Mouse (Mus musculus): ENCODE data around the gene Necab2. TPM values are rescaled to one million over a fixed set of nuclear protein-coding genes. Genes with fewer than 3 reads are reported as not detected.

The Necab2 gene
- polyA plus RNA-seq (2016; fragmentation: Nextera tagmentation; extraction: Ambion mirVana) = 14.6 and 15.4 TPM in 2 replicates

- peak within 1 kb of the TSS; percentile 86 for H3K4me2 ChIP-seq
- H3K4me1 ChIP-seq = peaks cover 30% of the 10 kb centered on the region
- ATAC-seq (ENCODE audit: low FRiP score) = peak; percentile 78
- no peaks in the 10 kb centered on the region for H3K36me3 ChIP-seq (replicated peaks)
- peaks cover 61% of the 10 kb centered on the region for H3K27me3 ChIP-seq
- no peaks in the 10 kb centered on the region for H3K9me3 ChIP-seq
- WGBS = 2% methylated on average over 44 of the region's 52 CpGs
- H3K27ac ChIP-seq = no peak within 1 kb of the TSS
- peak within 1 kb of the TSS; percentile 75 for H3K4me3 ChIP-seq (replicated peaks)
- peak within 1 kb of the TSS; percentile 79 for H3K9ac ChIP-seq
Measured at GRCm38 (mm10) chr8:119446211-119446989, at the start of gene Necab2. Gene Necab2 (plus strand): TSS chr8:119446719.

- 87% methylated on average over 9 of the region's 9 CpGs for WGBS
- peaks cover 6% of the 10 kb centered on the region; the same call in 1 of the 2 replicates for H3K36me3 ChIP-seq (replicated peaks)
- no peaks in the 10 kb centered on the region for H3K27me3 ChIP-seq
- peaks cover 15% of the 10 kb centered on the region for H3K4me1 ChIP-seq
- no peak overlapping the region for H3K9ac ChIP-seq
- no peak overlapping the region for H3K4me3 ChIP-seq (replicated peaks)
- no peaks in the 10 kb centered on the region for H3K9me3 ChIP-seq
- H3K4me2 ChIP-seq = no peak overlapping the region
- ATAC-seq (ENCODE audit: low FRiP score) = no peak
- no peak overlapping the region for H3K27ac ChIP-seq
Measured at GRCm38 (mm10) chr8:119398558-119398957, 48.0 kb upstream of the Necab2 start.

- H3K27ac ChIP-seq = no peak overlapping the region
- peaks cover 8% of the 10 kb centered on the region; the same call in 1 of the 2 replicates for H3K36me3 ChIP-seq (replicated peaks)
- no peaks in the 10 kb centered on the region for H3K27me3 ChIP-seq
- 84% methylated on average over 6 of the region's 6 CpGs for WGBS
- no peak overlapping the region for H3K4me3 ChIP-seq (replicated peaks)
- H3K9me3 ChIP-seq = no peaks in the 10 kb centered on the region
- no peak overlapping the region for H3K4me2 ChIP-seq
- H3K4me1 ChIP-seq = peaks cover 12% of the 10 kb centered on the region
- H3K9ac ChIP-seq = no peak overlapping the region
- ATAC-seq (ENCODE audit: low FRiP score) = no peak
Measured at GRCm38 (mm10) chr8:119399255-119399654, 47.3 kb upstream of the Necab2 start.

GRCm38 (mm10) chr8:119400122-119400671, 46.3 kb upstream of the Necab2 start:
- no peak overlapping the region for H3K4me3 ChIP-seq (replicated peaks)
- H3K9me3 ChIP-seq = no peaks in the 10 kb centered on the region
- H3K4me1 ChIP-seq = peaks cover 9% of the 10 kb centered on the region
- WGBS = 87% methylated on average over 9 of the region's 9 CpGs
- peaks cover 17% of the 10 kb centered on the region for H3K36me3 ChIP-seq (replicated peaks)
- H3K9ac ChIP-seq = no peak overlapping the region
- ATAC-seq (ENCODE audit: low FRiP score) = no peak
- H3K27ac ChIP-seq = no peak overlapping the region
- H3K4me2 ChIP-seq = no peak overlapping the region
- H3K27me3 ChIP-seq = no peaks in the 10 kb centered on the region

GRCm38 (mm10) chr8:119400904-119401303, 45.6 kb upstream of the Necab2 start:
- Histone ChIP-seq H3K4me1 (peaks cover 2% of the 10 kb centered on the region), H3K27me3 (no peaks in the 10 kb centered on the region), H3K4me2 (no peak overlapping the region), H3K27ac (no peak overlapping the region), H3K36me3 (replicated peaks) (peaks cover 19% of the 10 kb centered on the region), H3K9ac (no peak overlapping the region), H3K4me3 (replicated peaks) (no peak overlapping the region), H3K9me3 (no peaks in the 10 kb centered on the region)
- no peak for ATAC-seq (ENCODE audit: low FRiP score)
- 89% methylated on average over 3 of the region's 3 CpGs for WGBS

GRCm38 (mm10) chr8:119403912-119404311, 42.6 kb upstream of the Necab2 start:
- Histone ChIP-seq H3K9me3 (no peaks in the 10 kb centered on the region), H3K9ac (no peak overlapping the region), H3K4me3 (replicated peaks) (no peak overlapping the region), H3K4me1 (no peaks in the 10 kb centered on the region; the same call in 1 of the 2 replicates), H3K4me2 (no peak overlapping the region), H3K27ac (no peak overlapping the region), H3K36me3 (replicated peaks) (peaks cover 36% of the 10 kb centered on the region), H3K27me3 (no peaks in the 10 kb centered on the region)
- no peak for ATAC-seq (ENCODE audit: low FRiP score)
- WGBS = 75% methylated on average over 10 of the region's 10 CpGs

- Histone ChIP-seq H3K36me3 (replicated peaks) (peaks cover 43% of the 10 kb centered on the region), H3K4me3 (replicated peaks) (no peak overlapping the region), H3K27me3 (no peaks in the 10 kb centered on the region), H3K4me2 (no peak overlapping the region), H3K4me1 (no peaks in the 10 kb centered on the region), H3K27ac (no peak overlapping the region), H3K9ac (no peak overlapping the region), H3K9me3 (no peaks in the 10 kb centered on the region)
- WGBS = 93% methylated on average over 5 of the region's 5 CpGs
- no peak for ATAC-seq (ENCODE audit: low FRiP score)
Measured at GRCm38 (mm10) chr8:119404648-119405047, 41.9 kb upstream of the Necab2 start.

GRCm38 (mm10) chr8:119408311-119408710, 38.2 kb upstream of the Necab2 start:
- 90% methylated on average over 8 of the region's 8 CpGs for WGBS
- Histone ChIP-seq H3K36me3 (replicated peaks) (peaks cover 56% of the 10 kb centered on the region), H3K4me2 (no peak overlapping the region), H3K27me3 (no peaks in the 10 kb centered on the region), H3K4me1 (peaks cover 4% of the 10 kb centered on the region), H3K9me3 (no peaks in the 10 kb centered on the region), H3K4me3 (replicated peaks) (no peak overlapping the region), H3K9ac (no peak overlapping the region), H3K27ac (no peak overlapping the region)
- no peak for ATAC-seq (ENCODE audit: low FRiP score)

- peaks cover 4% of the 10 kb centered on the region for H3K4me1 ChIP-seq
- H3K27ac ChIP-seq = no peak overlapping the region
- H3K27me3 ChIP-seq = peaks cover 9% of the 10 kb centered on the region; the same call in 1 of the 2 replicates
- no peak overlapping the region for H3K4me3 ChIP-seq (replicated peaks)
- no peak for ATAC-seq (ENCODE audit: low FRiP score)
- peaks cover 43% of the 10 kb centered on the region for H3K36me3 ChIP-seq (replicated peaks)
- 62% methylated on average over 10 of the region's 10 CpGs for WGBS
- no peak overlapping the region for H3K9ac ChIP-seq
- H3K4me2 ChIP-seq = no peak overlapping the region
- H3K9me3 ChIP-seq = no peaks in the 10 kb centered on the region
Measured at GRCm38 (mm10) chr8:119412037-119412734, 34.3 kb upstream of the Necab2 start.

GRCm38 (mm10) chr8:119412735-119413498, 33.6 kb upstream of the Necab2 start:
- H3K27ac ChIP-seq = no peak overlapping the region
- H3K36me3 ChIP-seq (replicated peaks) = peaks cover 37% of the 10 kb centered on the region
- H3K27me3 ChIP-seq = peaks cover 9% of the 10 kb centered on the region; the same call in 1 of the 2 replicates
- WGBS = 10% methylated on average over 18 of the region's 18 CpGs
- H3K9me3 ChIP-seq = no peaks in the 10 kb centered on the region
- peak overlapping the region; percentile 48 for H3K4me2 ChIP-seq
- H3K9ac ChIP-seq = peak overlapping the region; percentile 51
- peak overlapping the region; percentile 19; the same call in 1 of the 2 replicates for H3K4me3 ChIP-seq (replicated peaks)
- ATAC-seq (ENCODE audit: low FRiP score) = peak; percentile 80
- peaks cover 4% of the 10 kb centered on the region for H3K4me1 ChIP-seq

GRCm38 (mm10) chr8:119413605-119414004, 32.9 kb upstream of the Necab2 start:
- no peak for ATAC-seq (ENCODE audit: low FRiP score)
- Histone ChIP-seq H3K9ac (no peak overlapping the region), H3K27me3 (peaks cover 9% of the 10 kb centered on the region; the same call in 1 of the 2 replicates), H3K27ac (no peak overlapping the region), H3K9me3 (no peaks in the 10 kb centered on the region), H3K36me3 (replicated peaks) (peaks cover 30% of the 10 kb centered on the region), H3K4me2 (no peak overlapping the region), H3K4me3 (replicated peaks) (no peak overlapping the region), H3K4me1 (peaks cover 4% of the 10 kb centered on the region)
- 86% methylated on average over 10 of the region's 10 CpGs for WGBS

GRCm38 (mm10) chr8:119420318-119420717, 26.2 kb upstream of the Necab2 start:
- H3K4me2 ChIP-seq = no peak overlapping the region
- no peak overlapping the region for H3K4me3 ChIP-seq (replicated peaks)
- H3K27me3 ChIP-seq = peaks cover 9% of the 10 kb centered on the region; the same call in 1 of the 2 replicates
- H3K27ac ChIP-seq = no peak overlapping the region
- WGBS = 78% methylated on average over 7 of the region's 7 CpGs
- H3K4me1 ChIP-seq = peaks cover 4% of the 10 kb centered on the region; the same call in 1 of the 2 replicates
- no peaks in the 10 kb centered on the region for H3K9me3 ChIP-seq
- no peaks in the 10 kb centered on the region for H3K36me3 ChIP-seq (replicated peaks)
- no peak overlapping the region for H3K9ac ChIP-seq
- ATAC-seq (ENCODE audit: low FRiP score) = no peak

Data from forebrain, embryonic 12.5 days (tissue).